Mouse (Mus musculus): ENCODE results near the gene Resp18. TPM values are rescaled to one million over a fixed set of nuclear protein-coding genes. Genes with fewer than 3 reads are reported as not detected.
"Not testable (repeated sequence)": the region's sequence is repeated elsewhere in the genome, so short reads cannot be mapped to it uniquely, and the experiment has no call there.

The Resp18 gene
- total RNA-seq, 2 experiments from 2014 or later = not detected

DNA sequence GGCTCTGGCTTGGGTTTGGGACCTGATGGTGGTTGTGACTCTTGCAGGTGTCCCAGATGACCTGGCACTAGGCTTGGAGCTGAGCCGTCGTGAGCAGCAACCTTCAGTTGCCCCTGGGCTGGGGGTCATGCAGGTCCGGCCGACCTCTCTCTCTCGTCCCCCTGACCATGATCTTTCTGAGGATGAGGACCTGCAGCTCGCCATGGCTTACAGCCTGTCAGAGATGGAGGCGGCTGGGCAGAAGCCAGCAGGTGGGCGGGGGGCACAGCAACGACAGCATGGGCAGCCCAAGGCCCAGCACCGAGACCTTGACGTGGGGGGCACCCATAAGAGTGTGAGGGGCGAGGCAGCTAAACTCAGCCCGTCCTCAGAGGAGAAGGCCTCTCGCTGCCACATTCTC, 34.8 kb downstream of the Resp18 start:
- intact Hi-C loops (cut with DNase I) = no loop called here

GRCm38 (mm10) chr1:75239591-75239990, 38.6 kb downstream of the Resp18 start:
- DNase-seq = no peak
- intact Hi-C loops (cut with DNase I) = no loop called here

More for the DNA sequence above, 34.8 kb downstream of the Resp18 start:
- DNase-seq = no peak

- DNase-seq = peak; percentile 89
- intact Hi-C loops (cut with DNase I) = no loop called here
Measured at GRCm38 (mm10) chr1:75236117-75237050, 41.8 kb downstream of the Resp18 start, which contains the start of gene Dnajb2. TSS of gene Dnajb2 (plus strand) at chr1:75236406.

GRCm38 (mm10) chr1:75234606-75235005, 43.6 kb downstream of the Resp18 start:
- peak; percentile 63 to 70 for DNase-seq
- intact Hi-C loops (cut with DNase I) = loop anchor here (2.0 kb wide), 1 partner anchor 18 kb away; no protein-coding TSS in a partner anchor

GRCm38 (mm10) chr1:75232489-75232888, 45.7 kb downstream of the Resp18 start:
- intact Hi-C loops (cut with DNase I); DNase-seq: not testable (repeated sequence)

DNA sequence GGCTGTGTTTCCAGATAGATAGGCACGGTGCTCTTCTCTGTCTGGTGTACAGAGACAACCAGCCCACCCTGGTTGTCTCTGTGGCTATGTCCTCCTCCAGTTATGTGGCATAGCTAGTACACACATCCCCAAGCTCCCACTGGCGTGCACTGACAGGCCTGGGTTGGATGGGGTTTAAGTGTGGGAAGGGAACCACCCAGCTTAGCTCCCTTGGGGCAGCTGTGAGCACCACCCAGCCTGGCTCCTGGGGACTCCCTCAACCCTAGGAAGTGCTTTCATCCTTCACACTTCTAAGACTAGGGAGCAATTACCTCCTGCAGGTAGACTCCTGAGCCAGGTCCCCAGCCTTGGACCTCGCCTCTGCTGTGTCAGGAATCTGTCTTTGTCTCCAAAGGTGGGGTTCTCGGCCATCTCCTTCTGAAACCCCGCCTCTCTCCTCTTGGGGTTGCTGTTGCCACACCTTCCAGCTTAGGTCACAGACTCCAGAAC, 46.5 kb downstream of the Resp18 start, which contains the start of gene A630095N17Rik:
Gene A630095N17Rik (minus strand): TSS at position 439 of the 489 bp plus-strand sequence.
- no peak for DNase-seq
- intact Hi-C loops (cut with DNase I) = no loop called here

- intact Hi-C loops (cut with DNase I) = no loop called here
- DNase-seq = no peak
Measured at GRCm38 (mm10) chr1:75231224-75231623, 47.0 kb downstream of the Resp18 start.

GRCm38 (mm10) chr1:75230335-75230994, 47.8 kb downstream of the Resp18 start:
- DNase-seq = no peak
- intact Hi-C loops (cut with DNase I) = no loop called here

DNA sequence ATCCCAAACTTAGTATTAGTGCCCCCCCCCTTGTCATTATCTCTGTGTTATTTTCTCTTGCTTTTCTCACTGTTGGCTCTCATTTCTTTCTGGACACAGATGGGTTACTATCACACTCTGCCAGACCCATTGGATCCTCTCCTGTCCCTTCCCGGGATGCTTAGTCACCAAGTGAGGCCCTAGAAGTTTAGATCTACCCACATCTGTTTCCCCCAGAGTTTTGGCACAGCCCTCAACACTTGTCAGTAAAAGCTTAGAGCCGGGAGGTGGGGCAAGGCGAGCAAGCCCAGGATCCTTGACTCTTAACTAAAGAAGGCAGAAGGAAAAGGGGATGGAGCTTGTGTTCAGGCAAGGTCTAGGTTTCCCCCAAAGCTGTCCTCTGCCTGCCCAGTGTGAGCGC, 49.1 kb downstream of the Resp18 start:
- intact Hi-C loops (cut with DNase I) = no loop called here
- no peak for DNase-seq

DNA sequence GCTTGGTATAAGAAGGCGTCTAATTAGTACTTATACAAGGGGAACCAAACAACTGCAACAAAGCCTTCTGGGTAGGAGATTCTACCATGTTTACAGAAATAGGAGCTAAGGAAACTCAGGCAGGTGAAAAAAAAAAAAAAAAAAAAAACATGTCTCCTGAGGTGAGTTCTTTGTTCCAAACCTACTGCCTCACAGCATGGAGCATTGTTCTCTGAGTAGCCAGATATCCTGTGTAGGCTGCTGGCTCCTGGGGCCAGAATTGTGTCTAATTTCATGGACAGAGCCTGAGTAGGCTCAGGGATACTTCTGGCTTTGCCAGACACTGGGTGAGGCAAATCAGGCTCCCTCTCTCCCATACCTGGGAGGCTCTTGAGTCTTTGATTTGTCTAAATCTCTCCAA, 50.6 kb downstream of the Resp18 start:
- no peak for DNase-seq
- intact Hi-C loops (cut with DNase I) = no loop called here

GRCm38 (mm10) chr1:75226138-75226537, 52.1 kb downstream of the Resp18 start:
- no peak for DNase-seq
- intact Hi-C loops (cut with DNase I) = no loop called here

- DNase-seq = no peak
- intact Hi-C loops (cut with DNase I) = no loop called here
Measured at GRCm38 (mm10) chr1:75225473-75225872, 52.7 kb downstream of the Resp18 start.

DNA sequence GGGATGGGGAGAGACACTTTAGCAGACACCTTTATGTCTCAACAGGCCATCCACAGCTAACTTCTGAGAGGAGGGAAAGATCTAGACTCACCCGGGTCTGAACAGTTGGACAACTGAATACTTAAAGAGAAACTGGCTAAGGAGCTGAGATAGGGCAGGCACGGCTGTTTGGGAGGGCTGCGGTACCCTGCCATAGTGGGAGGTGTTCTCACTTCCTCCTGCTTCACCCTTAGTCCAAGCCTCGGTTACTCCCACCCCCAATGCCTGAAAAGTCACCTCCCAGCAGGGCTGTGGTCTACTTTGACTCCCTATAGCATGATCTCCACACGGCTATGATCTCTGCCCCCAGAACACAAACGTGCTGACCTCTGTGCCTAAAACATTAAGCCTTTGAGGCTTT, 54.7 kb downstream of the Resp18 start:
- no peak for DNase-seq
- intact Hi-C loops (cut with DNase I) = no loop called here

- intact Hi-C loops (cut with DNase I) = no loop called here
Measured at GRCm38 (mm10) chr1:75222926-75223325, 55.3 kb downstream of the Resp18 start.

More at GRCm38 (mm10) chr1:75222926-75223325, 55.3 kb downstream of the Resp18 start:
- DNase-seq = no peak

Other genes starting within 250 kb of the Resp18 start
- gene Nhej1, start 153.2 kb downstream of the Resp18 start, total RNA-seq (2021) = 1 to 10 TPM; 2.6 to 4.0 TPM
- 1 to 10 TPM in 1 of 2 experiments, under 1 TPM in 1; 0.78 to 1.0 TPM for gene Slc23a3, start 144.5 kb downstream of the Resp18 start, total RNA-seq (2021)
- gene Cnppd1, start 135.7 kb downstream of the Resp18 start, total RNA-seq (2021) = 10 to 100 TPM; 28.7 to 29.2 TPM
- 10 to 100 TPM; 23.9 to 27.4 TPM for gene Retreg2, start 135.6 kb downstream of the Resp18 start, total RNA-seq (2021)
- 10 to 100 TPM; 16.0 to 16.7 TPM for gene Zfand2b, start 109.8 kb downstream of the Resp18 start, total RNA-seq (2021)
- 10 to 100 TPM; 25.7 to 26.4 TPM for gene Abcb6, start 98.0 kb downstream of the Resp18 start, total RNA-seq (2021)
- gene Ankzf1, start 86.3 kb downstream of the Resp18 start, total RNA-seq (2021) = 10 to 100 TPM; 13.5 to 13.6 TPM
- gene Atg9a, start 86.2 kb downstream of the Resp18 start, total RNA-seq (2021) = 10 to 100 TPM; 61.1 to 68.8 TPM
- gene Glb1l, start 67.6 kb downstream of the Resp18 start, total RNA-seq (2021) = 1 to 10 TPM; 5.2 to 6.7 TPM
- 10 to 100 TPM; 55.9 to 58.1 TPM for gene Stk16, start 67.6 kb downstream of the Resp18 start, total RNA-seq (2021)
- 100 to 1,000 TPM; 546 to 642 TPM for gene Tuba4a, start 58.5 kb downstream of the Resp18 start, total RNA-seq (2021)
- not detected for gene A630095N17Rik, start 46.3 kb downstream of the Resp18 start, total RNA-seq (2021)
- 10 to 100 TPM; 66.4 to 74.6 TPM for gene Dnajb2, start 42.0 kb downstream of the Resp18 start, total RNA-seq (2021)
- under 1 TPM; 0.44 to 0.60 TPM for gene Ptprn, start 13.9 kb downstream of the Resp18 start, total RNA-seq (2021)
- gene Dnpep, start 39.6 kb upstream of the Resp18 start, total RNA-seq (2021) = 10 to 100 TPM; 85.6 to 88.5 TPM
- gene Des, start 81.9 kb upstream of the Resp18 start, total RNA-seq (2021) = 1,000 to 10,000 TPM; 1,039 to 1,057 TPM
- gene Speg, start 96.9 kb upstream of the Resp18 start, total RNA-seq (2021) = 100 to 1,000 TPM; 125 to 126 TPM
- gene Gmppa, start 157.5 kb upstream of the Resp18 start, total RNA-seq (2021) = 10 to 100 TPM; 32.3 to 32.5 TPM
- not detected for gene Asic4, start 172.0 kb upstream of the Resp18 start, total RNA-seq (2021)
- 10 to 100 TPM; 29.5 to 30.1 TPM for gene Chpf, start 200.9 kb upstream of the Resp18 start, total RNA-seq (2021)
- under 1 TPM; 0.26 to 0.88 TPM for gene Tmem198, start 201.1 kb upstream of the Resp18 start, total RNA-seq (2021)
- 100 to 1,000 TPM; 166 to 172 TPM for gene Obsl1, start 228.0 kb upstream of the Resp18 start, total RNA-seq (2021)
- gene Inha, start 228.7 kb upstream of the Resp18 start, total RNA-seq (2021) = 1 to 10 TPM; 6.0 to 7.8 TPM
- gene Stk11ip, start 243.1 kb upstream of the Resp18 start, total RNA-seq (2021) = 10 to 100 TPM; 10.3 to 13.9 TPM